Mouse (Mus musculus) heart, postnatal 10 days (tissue): ENCODE measurements around the gene Ltbp3. TPM values are rescaled to one million over a fixed set of nuclear protein-coding genes. Genes with fewer than 3 reads are reported as not detected.

ENCODE experiments used
- DNase-seq, 2 experiments: peaks; one replicate each; pipeline ENCODE4 v3.0.0; 2021
- intact Hi-C: fragments of 180-260 bp; cut with DNase I; formaldehyde crosslinking; loops from one replicate; pipeline ENCODE4 v1.15.1; 2025
- total RNA-seq, 2 experiments: library from RNA; stranded (reverse); gene quantifications; 2 replicates each; pipeline ENCODE4 v1.2.3; 2021

The Ltbp3 gene
- total RNA-seq, 2 experiments from 2014 or later: 77.0 to 79.2 TPM

DNA sequence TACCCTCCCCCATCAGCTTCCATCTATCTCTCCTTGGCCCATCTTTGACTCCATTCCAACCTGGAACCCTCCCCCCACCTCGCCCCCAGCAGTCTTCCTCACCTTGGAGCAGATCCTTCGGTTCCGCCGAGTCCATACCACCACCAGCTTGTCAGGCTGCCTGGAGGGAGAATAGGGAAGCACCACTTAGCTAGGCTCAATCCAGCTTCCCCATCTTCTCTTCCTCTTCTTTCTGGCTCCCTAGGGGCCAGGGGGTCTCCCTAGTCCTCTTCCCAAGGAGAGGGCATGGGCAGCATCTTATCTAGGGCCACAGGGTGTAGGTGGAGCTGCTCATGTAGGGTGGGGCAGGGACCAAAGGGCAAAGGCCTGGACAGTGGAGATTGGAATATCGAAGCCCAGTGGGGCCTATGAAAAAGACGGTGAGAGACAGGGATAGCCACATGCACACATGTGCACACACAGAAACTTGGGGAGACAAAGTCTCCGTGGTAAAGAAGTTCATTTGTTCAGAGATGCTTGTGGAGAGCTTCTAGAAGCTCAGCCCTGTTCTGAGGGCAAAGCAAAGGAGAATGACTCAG lies 17.8 kb upstream of the Ltbp3 start:
- no peak for DNase-seq
- intact Hi-C loops: no loop called here

DNA sequence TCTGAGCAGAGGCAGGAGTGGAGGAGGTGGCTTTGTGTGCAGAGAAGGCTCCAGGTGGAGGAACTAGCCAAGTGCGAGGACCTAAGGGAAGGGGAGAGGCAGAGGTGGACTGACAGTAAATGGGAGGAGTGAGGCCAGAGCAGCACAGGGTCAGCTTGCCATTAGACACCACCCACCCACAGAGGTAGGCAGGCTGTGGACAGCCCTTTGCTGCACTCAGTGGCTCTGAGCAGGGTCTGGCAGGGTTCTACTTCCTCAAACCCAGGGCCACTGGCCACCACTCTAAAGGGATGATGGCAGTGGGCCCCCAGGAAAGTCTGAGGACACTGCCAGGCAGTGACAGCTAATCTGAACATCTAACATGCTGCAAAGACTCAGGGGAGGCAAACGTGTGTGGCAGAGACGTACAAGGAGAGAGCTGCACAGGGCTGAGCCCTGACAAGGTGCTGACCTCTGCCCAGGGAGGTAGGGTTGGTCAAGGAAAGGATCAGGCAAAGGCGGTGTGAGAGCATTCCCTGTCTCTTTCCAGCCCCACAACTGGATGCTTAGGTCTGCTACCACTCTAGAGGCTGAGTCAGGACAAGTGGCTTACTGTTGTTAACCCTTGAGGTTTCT lies 16.7 kb upstream of the Ltbp3 start:
- intact Hi-C loops: no loop called here
- no peak for DNase-seq

DNA sequence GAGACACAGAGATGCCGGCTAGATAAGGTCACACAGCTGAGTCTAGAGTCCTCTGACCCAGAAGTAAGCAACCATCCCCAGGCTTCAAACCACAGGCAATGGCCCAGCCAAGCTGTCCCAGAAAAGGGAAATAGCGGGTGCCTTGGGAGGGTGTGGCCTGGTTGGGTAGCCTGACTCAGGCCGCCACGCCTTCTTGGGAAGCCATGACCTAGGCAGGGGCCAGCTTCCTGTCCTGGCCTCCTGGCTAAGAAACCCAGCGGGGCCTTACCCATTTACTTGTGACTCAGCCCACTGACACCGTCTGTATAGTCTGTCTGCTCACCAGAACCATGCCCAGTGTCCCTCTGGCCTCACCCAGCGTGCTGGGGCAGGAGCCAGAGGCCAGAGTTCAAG lies 16.2 kb upstream of the Ltbp3 start:
- intact Hi-C loops: no loop called here
- peak; percentile 83 to 88 for DNase-seq

DNA sequence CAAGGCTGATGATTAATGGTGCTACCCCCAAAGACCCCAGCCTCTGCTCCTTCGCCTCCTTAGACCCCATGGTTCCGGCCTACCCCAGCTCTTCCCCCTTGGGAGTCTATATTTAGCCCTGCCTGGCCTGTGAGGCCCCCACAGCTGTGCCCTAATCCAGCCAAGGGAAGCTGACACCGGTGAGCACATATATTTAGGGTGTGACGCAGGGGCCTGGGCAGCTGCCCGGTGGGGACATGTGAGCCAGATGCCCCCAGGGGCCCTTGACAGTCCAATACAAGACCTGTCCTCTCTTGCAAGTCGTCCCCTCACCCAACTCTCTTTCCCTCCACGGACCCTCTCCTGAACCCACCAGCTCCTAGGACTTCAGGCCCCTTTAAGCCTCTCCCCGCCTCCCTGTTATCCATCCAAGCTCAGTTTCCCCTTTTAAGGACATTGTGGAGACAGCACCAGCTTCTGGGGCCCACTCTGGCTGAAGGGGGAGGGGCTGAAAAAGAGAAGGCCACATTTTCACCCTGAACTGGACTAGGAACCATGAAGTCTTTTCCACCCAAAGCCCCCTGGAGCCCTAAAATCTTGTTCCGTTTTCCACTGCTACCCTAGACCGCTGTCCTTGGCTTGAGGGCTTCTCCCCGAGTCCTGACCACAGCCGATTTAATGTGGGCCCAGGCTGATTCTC lies 15.5 kb upstream of the Ltbp3 start:
- peak; percentile 90 to 93 for DNase-seq

DNA sequence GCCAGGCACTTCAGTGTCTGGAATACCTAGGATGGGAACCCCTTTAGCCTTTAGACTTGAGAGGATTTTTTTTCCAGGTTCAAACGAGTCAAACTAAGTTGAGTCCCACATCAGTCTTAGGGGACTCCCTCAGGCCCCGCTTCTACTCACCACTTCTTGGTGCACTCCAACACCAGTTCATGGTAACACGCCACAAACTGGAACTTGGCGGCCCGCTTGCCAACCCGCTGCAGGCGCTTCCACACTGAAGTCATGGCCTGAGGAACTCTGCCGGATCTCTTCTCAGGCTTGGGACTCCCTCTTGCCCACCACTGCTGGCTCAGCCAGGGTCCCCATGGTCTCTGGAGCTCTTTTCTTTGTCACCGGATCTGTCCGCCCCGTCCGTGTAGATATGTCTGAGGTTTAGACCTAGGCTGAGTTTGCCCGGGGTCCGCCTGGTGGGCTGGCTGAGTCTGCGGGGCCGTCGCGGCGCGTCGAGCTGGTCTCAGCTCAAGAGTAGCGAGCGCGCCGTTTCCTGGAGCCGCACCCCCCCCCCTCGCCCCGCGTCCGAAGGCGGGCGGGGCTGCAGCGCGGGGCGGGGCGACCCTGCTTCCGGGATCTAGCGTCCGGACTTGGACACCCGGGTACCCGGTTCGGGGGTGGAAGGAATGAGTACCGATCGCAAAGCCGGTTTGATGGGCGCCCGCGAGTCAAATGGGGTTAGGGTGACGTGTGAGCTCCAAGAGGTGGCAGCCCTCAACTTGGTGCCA lies 14.8 kb upstream of the Ltbp3 start, which contains the start of gene Ehbp1l1:
Ehbp1l1 (minus strand) TSS at position 551 of the 749 bp plus-strand sequence.
- DNase-seq: peak; percentile 85

More for the DNA sequence above, 15.5 kb upstream of the Ltbp3 start:
- intact Hi-C loops: loop anchor here (5.0 kb wide), 1 partner anchor 78 kb away; no protein-coding TSS in a partner anchor

DNA sequence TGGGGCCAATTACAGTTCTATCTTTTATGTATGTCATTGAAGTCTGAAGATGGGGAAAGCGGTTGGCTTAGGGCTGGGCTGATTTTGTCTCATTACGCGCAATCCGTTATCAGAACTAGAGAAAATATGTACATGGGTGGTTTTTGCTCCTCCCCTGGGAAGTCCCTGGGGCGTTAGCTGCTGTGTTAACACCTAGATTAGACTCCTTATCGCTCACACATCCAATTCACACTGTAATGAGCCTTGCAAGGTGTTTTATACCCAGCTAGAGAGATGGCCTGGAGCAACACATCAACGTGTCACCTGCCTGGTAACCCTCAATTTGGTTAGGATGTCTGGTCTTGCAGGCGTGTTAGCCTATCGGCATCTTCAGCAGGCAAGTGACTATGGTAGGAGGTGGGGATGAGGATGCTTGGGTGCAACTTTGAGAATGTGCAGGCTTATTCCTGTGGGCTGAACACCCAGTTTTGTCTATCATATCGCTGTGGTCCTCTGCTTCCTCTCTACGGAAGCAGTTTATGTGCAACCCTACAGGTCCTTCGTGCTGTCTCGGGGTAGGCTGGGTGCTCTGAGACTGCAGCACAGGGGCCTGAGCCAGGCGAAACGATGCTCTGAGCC lies 13.6 kb upstream of the Ltbp3 start:
- intact Hi-C loops: loop anchor here (1.0 to 5.0 kb wide), 3 partner anchors 13 to 80 kb away; no protein-coding TSS in a partner anchor
- no peak for DNase-seq

More for the DNA sequence above, 14.8 kb upstream of the Ltbp3 start, which contains the start of gene Ehbp1l1:
- intact Hi-C loops: loop anchor here (1.0 to 5.0 kb wide), 2 partner anchors 12 to 79 kb away; no protein-coding TSS in a partner anchor

DNA sequence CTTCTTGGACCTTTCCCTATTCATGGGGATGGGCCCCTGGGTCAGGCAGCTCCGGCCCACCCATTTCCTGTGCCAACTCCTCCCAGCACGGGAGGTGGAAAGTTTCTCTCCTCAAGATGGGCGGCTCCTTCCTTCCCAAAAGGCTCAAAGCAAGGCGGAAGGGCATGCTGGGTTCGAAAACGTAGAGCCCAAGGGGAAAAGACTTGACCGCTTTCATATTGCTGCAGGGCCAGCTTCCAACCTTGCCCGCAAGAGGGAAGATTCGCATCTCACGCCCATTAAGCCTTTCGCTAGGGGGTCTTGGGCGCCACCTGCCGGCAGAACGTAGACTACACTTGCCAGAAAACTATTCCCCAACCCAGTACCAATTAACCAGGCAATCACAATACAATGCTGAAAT lies 13.0 kb upstream of the Ltbp3 start:
- DNase-seq: peak; percentile 92 to 95
- intact Hi-C loops: loop anchor here (1.0 to 5.0 kb wide), 4 partner anchors 16 to 80 kb away; partner anchors contain the start of gene Scyl1

DNA sequence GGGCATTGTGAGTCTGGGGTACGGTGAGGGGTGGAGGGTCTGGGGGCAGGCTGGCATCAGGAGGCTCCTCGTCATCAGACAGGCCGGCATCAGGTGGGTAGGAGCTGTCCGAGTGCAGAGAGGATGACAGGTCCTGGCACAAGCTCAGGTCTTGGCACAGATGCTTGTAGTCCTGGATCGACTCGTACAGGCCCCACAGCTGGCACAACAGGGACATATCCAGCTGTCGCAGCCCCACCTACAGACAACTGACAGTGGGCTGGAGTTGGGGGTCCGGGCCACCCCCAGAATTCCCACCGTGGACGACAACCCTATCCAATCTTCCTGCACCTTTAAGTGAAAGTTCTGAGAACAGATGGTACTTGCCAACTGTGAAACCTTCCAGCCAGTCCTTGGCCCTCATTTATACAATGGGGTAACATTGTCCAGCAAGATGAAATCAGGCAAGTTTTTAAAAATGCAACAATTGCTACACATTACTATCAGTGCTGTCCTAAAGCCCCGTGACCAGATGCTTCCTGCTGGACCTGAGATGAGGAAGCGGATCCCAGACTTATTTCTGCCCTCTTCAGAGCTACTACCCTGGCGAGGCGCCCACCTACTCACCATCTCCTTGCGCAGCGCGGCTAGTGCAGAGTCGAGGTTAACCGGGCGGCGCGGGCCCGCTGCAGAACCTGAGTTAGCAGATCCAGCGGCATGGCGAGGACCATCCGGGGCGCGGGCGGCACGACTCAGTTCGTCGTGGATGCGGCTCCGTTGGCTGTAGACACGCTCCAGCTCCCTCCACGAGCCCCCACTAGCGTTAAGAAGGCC lies 11.9 kb upstream of the Ltbp3 start:
- DNase-seq: peak; percentile 75 to 78
- intact Hi-C loops: loop anchor here (1.0 to 5.0 kb wide), 3 partner anchors 18 to 82 kb away; partner anchors contain the start of gene Scyl1

DNA sequence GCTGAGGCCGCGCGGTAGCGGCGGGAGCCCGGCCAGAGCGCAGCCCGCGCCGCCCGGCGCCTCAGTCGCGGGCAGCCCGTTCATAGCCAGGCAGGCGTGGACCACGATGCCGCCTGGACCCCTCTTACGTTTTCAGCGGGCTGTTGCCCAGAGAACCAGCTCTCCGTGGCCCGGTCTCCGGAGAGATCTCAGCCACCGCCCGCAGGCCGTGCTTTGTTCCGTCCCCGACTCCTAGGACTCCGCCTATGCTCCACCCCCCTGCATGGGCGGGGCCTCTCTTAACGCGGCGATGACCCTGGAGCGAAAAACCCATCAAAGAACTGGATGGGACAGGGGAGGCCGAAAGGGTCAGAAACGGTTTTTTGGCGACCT lies 11.3 kb upstream of the Ltbp3 start, which contains the start of gene Fam89b:
Fam89b (minus strand) TSS at position 210 of the 372 bp plus-strand sequence.
- intact Hi-C loops: loop anchor here (2.0 to 5.0 kb wide), 2 partner anchors 41 to 82 kb away; partner anchors contain the start of gene Scyl1
- DNase-seq: peak; percentile 92 to 95

DNA sequence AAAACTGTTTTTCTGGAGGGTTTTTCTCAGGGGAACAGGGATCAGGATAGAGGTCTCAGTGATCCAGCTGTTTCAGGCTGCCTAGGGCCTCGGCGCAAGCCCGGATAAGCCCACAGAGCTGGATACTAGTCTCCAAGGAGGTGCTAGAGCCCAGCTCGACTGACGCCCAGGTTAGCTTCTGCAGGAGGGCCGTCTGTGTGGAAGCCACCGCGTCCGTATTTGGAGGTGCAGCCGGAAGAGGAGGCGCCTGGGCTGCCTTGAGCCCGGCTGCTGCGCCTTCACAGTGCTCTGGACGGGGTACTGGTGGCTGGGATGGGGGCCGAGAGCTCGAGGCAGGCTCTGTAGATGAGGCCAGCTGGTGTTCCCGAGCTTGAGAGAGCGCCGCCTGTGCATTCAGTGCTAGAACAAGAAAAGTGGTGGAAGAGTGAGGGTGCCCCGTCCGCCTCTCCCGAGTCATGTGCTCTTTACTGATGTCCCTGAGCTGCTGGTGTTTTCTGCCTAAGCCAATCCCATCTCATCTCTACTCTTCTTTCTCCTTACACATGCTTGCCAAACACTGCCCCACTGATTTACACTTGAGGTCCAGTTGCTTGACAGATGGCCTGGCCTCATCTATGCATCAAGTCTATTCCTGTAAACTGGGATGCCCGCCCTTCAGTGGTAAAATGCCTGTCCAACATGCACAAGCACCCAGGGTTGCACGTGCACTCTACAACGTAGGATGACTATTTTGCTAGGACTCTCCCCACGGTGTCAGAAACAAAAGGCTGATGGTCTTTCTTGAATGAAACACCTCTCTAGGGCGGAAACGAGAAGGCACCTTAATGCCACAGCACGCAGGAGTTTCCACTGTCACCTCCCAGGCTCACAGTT lies 10.2 kb upstream of the Ltbp3 start:
- intact Hi-C loops: no loop called here
- DNase-seq: peak in 1 of 2 experiments; percentile 46

DNA sequence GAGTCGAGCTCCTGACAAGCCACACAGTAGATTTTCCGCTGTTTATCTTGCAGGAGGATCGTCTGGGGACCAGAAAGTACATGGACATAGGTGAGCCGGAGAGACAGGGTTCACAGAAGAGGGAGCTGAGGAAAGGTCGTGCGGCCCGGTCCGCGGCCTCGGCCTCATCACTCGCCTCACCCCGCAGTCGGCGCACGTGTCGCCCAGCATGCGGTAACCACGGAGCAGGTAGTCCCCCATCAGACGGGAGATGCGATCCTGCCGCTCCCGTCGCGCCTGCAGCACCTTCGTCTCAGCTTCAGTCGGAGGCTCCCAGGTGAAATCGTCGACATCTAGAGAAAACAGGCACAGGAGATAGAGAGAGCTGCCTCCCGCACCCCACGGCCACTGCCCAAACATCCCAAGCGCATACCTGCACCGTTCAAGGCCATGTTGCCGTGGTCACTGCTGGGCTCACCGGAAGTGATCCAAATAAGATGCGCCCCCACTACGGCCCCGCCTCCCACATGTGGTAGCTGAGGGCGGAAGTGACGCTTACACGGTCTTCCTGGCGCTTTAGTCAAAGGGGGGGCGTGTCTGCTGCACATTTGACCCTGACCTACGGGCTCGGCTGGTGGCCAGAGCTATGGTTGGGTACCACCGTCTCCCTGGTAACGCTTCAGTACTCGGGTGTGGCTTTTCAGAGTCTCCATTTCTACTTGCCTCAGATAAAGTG lies 9.3 kb upstream of the Ltbp3 start:
- intact Hi-C loops: no loop called here

DNA sequence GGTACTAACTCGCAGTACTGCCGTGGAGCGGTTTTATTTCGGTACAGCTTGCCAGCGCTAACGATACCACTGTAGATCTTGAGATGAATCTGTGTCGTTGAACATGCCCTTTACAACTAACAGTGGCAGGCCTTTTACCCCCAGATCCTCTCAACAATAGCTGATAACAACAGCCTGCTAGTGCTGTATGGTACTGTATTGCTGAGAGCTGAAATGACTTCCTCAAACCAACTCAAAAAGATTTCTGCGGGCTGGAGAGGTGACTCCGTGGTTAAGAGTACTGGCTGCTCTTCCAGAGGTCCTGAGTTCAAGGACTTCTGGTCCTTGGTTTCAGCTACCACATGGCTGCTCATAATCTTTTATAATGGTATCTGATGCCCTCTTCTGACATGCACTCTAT lies 6.4 kb upstream of the Ltbp3 start:
- intact Hi-C loops: no loop called here

More for the DNA sequence above, 9.3 kb upstream of the Ltbp3 start:
- peak; percentile 94 to 95 for DNase-seq

DNA sequence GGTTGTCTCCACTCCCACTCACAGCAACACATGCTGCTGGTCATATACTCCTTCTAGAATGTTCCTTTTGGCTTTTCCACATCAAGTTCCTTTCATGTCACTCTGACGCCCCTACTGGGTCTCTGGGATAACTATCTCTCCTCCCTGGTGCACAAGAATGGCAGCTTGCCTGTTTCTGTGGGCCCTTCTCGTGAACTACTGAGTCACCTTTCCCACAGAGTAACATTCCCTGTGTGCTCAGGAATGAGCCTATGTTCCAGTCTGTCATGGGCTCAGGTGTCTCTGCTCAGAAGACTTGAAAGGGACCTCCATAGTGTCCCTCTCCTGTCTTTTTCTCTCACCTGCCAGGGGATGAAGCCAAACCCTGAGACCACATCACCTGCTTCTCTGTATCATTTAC lies 1.3 kb upstream of the Ltbp3 start:
- intact Hi-C loops: no loop called here

More for the DNA sequence above, 6.4 kb upstream of the Ltbp3 start:
- no peak for DNase-seq

DNA sequence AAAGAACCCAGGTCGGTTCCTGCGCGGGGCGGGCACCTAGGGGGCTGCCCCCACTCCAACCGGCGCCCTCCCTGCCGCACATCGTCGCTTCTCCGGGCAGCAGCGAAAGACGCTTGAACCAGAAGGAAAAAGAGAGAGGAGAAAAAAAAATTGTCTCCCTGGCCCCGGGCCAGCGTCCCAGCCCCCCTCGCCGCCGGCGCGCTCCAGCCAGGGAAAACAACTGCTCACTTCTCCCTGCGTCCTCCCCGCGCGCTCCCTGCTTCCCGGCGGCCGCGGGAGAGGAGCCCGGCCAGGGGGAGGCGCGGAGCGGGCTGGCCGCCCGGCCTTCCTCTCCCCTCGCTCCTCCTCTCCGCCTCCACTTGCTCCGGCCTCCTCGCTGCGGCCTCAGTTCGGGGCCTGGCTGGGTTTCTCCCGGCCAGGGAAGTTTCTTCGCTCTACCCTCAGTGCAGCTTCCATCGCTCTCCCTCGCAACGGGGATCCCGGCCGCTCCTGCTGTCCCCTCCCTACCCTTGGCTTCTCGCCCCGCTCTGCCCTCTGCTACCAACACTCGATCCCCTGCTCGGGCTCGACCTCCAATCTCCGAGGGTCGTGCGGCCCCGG lies 1.0 kb downstream of the Ltbp3 start:
- peak; percentile 91 to 92 for DNase-seq
- intact Hi-C loops: no loop called here

More for the DNA sequence above, 1.3 kb upstream of the Ltbp3 start:
- DNase-seq: no peak

DNA sequence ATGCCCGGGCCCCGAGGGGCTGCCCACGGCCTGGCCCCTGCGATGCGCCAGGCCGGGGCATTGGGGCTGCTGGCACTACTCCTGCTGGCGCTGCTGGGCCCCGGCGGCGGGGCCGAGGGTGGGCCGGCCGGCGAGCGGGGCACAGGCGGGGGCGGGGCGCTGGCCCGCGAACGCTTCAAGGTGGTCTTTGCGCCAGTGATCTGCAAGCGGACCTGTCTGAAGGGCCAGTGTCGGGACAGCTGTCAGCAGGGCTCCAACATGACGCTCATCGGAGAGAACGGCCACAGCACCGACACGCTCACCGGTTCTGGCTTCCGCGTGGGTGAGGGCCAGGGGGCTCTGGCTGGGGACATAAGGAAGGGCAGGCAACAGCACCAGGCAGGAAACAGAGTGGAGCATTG lies 1.5 kb downstream of the Ltbp3 start:
- DNase-seq: no peak
- intact Hi-C loops: no loop called here

DNA sequence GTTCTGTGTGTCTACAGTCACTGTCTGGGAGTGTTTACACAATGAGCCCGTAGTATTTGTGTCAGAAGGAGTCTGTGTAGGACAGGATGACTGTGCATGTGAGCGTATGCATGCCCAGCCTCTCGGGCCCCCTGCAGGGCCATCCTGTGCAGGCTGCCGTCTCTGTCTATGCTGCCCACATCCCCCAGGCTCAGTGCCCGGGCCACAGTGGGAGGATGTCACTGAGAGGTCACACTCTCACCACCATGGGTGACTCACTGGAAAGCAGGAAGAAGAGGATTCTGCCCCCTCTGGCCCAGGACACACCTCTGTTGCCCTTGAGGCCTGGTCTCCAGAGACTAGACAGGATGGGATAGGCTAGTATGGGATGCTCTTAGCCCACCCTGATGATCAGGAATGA lies 2.9 kb downstream of the Ltbp3 start:
- intact Hi-C loops: no loop called here
- peak in 1 of 2 experiments; percentile 37 for DNase-seq
